Mouse (Mus musculus) WW6 (cell line): ENCODE data around the gene Actr1a.
A peak's percentile ranks its signal among the peaks of the same experiment; 100 is the strongest.

ENCODE experiments used
- DNase-seq: peaks from one replicate; pipeline ENCODE4 v3.0.0-alpha.2; 2013; ENCODE audit warnings: low read depth, low spot score

The Actr1a gene

DNA sequence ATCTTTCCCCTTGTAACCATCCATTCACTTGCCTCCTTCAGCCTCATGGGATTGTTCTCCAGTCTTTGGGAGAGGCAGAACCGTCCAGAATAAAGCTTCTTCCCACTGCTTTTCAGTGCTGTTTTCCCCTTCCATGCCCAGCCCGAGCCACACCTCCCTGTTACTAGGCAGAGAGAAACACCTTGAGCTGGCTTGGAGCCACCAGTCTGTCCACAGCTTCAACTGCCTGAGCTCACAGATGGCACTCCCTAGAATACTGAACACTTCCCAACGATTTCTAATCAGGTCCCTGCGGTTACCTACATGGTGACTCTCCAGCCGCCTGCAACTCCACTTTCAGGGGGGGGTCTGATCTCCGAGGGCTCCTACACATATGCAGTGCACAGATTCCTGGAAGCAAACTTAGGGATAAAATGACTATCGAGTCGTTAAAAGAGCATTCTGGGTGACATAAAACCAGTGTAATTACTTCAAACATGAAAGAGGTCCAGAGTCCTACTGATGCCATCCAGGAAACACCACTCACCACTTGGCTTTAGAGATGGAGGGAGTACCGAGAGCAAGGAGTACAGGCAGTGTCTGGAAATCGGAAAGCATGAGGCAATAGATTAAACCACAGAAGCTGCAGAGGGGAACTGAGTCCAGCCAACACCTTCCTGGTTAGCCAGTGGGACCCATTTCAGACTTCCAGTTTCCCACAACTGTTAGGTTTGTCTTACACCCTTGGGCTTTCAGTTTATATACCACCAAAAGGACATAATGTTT is 45.2 kb downstream of the Actr1a start, which contains the start of gene 2310034G01Rik:
Gene 2310034G01Rik, minus strand, starts transcription at position 135 of the 765 bp plus-strand sequence.
- DNase-seq: no peak

- no peak for DNase-seq
Observed at GRCm38 (mm10) chr19:46349550-46349949, 46.0 kb downstream of the Actr1a start.

GRCm38 (mm10) chr19:46348761-46349458 is 46.6 kb downstream of the Actr1a start:
- DNase-seq: no peak

DNA sequence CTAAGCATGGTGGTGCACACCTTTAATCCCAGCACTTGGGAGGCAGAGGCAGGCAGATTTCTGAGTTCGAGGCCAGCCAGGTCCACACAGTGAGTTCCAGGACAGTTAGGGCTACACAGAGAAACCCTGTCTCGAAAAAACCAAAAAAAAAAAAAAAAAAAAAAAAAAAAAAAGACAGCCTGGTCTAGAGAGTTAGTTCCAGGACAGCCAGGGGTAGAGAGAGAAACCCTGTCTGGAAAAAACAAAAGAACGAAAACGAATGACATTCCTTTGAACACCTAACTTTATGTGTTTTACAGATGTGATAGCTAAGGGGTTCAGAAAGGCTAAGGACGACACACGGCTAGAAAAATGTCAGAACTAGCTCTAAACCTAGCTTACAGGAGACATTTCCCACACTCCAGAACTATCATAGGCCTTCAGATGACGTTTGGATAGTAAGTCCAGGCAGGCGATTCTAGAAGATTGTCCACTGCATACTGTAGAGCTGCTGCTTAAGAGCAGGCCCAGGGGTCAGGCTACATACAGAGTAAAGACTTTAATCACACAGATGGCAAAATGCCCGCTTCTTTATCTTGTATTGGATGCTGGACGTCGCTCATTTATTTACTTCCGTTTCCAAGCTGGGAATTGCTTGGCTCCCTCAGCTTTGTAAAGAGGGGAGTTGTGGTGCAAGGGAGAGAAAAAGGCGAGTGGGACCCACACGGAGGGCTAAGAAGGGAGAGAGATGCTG is 47.4 kb downstream of the Actr1a start:
- no peak for DNase-seq

GRCm38 (mm10) chr19:46347146-46347545 is 48.4 kb downstream of the Actr1a start:
- no peak for DNase-seq

DNA sequence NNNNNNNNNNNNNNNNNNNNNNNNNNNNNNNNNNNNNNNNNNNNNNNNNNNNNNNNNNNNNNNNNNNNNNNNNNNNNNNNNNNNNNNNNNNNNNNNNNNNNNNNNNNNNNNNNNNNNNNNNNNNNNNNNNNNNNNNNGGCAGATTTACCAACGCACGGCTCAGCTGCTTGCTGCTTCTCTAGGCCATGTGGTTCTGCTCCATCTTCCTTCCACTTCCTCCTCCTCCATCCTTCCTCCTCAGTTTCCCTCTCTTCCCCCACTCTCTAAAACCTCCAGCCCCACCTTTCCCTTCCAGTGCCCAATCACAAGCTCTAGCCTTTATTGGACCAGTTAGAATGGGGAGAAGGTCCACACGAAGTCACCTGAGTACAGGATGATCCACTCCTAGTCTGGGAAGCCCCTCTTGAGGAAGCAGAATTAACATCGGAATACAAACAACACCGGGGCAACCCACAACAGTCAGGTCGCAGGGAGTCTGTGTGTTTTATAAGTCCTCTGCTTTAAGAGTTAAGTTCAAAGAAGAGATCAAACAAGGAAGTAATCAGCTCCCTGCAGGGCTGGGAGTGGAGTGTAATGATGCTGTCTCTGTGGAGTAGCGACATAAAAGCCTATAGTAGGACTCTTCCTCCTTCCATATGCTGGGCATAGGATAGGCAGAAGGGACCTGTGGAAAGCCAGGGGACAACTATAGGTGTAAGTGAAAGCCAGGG is 50.7 kb downstream of the Actr1a start:
- DNase-seq: no peak

GRCm38 (mm10) chr19:46339287-46339971 is 56.1 kb downstream of the Actr1a start:
- no peak for DNase-seq

GRCm38 (mm10) chr19:46338942-46339286 is 56.6 kb downstream of the Actr1a start:
- DNase-seq: no peak

DNA sequence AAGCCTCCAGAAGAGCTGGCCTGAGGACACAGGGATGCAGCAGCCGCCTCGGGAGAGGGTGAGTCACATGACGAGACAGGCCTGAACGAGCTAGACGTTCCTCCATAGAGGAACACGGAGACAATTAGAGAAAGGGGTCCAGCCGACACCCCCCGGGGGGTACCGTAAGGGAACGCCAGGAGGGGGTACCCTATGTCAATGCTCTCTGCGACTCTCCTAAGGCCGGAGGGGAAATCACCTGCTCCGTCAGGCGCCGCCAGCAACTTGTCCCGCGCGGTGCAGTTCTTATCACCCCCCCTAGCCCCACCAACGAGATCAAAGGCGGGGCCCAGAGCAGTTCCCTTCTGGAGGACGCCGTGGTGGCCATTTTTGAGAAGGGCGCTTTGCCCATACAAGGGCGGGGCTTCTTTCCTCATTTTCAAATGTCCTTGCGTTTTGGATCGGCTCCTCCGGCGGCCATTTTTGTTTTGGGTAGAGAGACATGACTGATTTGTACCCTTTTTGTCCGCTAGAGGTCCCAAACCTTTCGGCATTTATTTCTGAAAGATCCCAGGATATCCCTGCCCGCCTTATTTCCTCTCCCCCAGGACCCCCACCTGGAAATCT is 57.1 kb downstream of the Actr1a start, which contains the start of gene Cuedc2:
Gene Cuedc2, minus strand, starts transcription at position 372 of the 606 bp plus-strand sequence.
- peak; percentile 88 for DNase-seq

DNA sequence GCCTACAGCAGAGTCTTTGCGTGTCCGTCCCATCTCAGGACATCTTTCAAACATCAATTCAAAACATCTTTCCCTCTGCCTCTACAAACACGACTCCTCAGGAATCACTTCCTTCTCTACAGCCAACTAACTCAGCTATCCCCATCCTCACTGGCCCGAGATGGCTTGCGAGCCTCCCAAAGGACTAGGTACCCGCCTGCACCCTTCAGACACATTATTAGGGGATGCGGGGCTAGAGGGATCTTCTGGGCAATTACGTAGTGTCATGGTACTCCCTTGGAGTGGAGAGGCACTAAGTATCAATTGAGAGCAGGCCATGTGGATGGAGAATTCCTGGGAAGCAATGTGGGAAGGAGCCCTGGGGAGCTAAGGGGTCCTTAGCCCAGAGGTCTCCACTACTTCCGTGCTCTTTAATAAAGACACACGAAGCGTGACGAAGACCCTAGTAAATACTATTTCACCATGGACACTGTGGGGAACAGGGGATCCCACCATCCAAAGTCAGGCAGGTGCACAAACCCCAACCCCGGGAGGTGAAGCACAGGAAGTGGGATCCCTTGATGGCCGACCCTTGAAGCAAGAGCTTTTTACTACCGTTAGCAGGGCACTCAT is 57.7 kb downstream of the Actr1a start:
- no peak for DNase-seq

- no peak for DNase-seq
Observed at GRCm38 (mm10) chr19:46333906-46334305, 61.6 kb downstream of the Actr1a start.

GRCm38 (mm10) chr19:46332721-46333339 is 62.7 kb downstream of the Actr1a start:
- DNase-seq: no peak

GRCm38 (mm10) chr19:46331936-46332335 is 63.6 kb downstream of the Actr1a start:
- DNase-seq: no peak

DNA sequence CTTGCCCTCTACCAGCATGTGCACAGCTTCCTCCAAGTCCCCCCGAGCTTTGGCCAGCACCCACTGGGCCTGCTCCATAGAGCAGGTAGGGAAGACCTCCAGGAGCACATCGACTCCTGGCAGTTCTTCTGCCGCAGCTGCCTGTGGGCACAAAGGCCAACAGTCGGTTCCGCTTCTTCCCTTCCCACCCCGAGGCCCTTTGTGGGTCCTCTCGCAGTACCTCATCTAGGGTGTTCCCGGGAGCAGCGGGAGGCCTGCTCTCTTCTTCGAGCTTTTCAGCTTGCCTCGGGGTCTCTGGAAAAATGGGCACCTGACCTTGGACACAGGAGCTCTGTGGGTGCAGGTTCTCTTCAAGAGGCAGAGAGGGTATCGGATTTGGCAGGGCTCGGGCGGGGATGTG is 64.2 kb downstream of the Actr1a start:
- DNase-seq: no peak

- DNase-seq: no peak
Observed at GRCm38 (mm10) chr19:46330696-46331095, 64.9 kb downstream of the Actr1a start.

DNA sequence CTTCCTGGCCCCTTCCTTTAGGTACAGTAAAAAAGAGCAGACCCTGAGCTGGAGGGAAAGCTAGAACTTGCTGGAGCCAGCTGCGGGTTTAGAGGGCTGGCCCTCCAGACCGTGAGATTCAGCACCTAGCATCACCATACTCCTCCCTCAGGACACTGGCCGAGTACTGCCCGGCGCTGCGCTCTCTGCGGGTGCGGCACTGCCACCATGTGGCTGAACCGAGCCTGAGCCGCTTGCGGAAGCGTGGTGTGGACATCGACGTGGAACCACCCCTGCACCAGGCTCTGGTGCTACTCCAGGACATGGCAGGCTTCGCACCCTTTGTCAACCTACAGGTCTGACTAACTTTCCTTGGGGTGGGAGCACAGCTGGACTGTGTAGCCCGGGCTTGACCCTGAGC is 65.6 kb downstream of the Actr1a start:
- DNase-seq: no peak

DNA sequence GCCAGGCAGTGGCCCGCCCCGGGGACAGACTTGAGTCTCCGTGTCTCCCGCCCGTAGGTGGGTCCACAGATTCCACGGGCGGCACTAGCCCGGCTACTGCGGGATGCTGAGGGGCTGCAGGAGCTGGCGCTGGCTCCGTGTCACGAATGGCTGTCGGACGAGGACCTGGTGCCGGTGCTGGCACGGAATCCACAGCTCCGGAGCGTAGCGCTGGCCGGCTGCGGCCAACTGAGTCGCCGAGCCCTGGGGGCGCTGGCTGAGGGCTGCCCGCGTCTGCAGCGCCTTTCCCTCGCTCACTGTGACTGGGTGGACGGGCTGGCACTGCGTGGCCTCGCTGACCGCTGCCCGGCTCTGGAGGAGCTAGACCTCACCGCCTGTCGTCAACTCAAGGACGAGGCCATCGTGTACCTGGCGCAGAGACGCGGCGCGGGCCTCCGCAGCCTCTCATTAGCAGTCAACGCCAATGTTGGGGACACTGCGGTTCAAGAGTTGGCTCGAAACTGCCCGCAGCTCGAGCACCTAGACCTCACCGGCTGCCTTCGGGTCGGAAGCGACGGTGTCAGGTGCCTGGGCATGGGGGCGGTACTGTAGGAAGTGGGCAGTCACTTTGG is 66.4 kb downstream of the Actr1a start:
- DNase-seq: no peak

- DNase-seq: peak; percentile 94
Observed at GRCm38 (mm10) chr19:46328081-46329030, 67.2 kb downstream of the Actr1a start, which contains the start of gene Fbxl15. Gene Fbxl15 (plus strand): TSS chr19:46328184.
